Mouse (Mus musculus): ENCODE results near the gene Scgb1b10. TPM values are rescaled to one million over a fixed set of nuclear protein-coding genes. Genes with fewer than 3 reads are reported as not detected.
"Not testable (repeated sequence)": the region's sequence is repeated elsewhere in the genome, so short reads cannot be mapped to it uniquely, and the experiment has no call there.

Gene Scgb1b10
- not detected for total RNA-seq (2021)
- long read RNA-seq, experiment 1 = 0 reads
- long read RNA-seq, experiment 2 = 0 reads

- DNase-seq = not testable (repeated sequence)
These were observed at the start of gene Scgb1b10 for GRCm38 (mm10) chr7:32100553-32100952. TSS of gene Scgb1b10 (plus strand) at chr7:32100853.

Other genes with a start within 250 kb of the Scgb1b10 start
- gene Scgb2b11, start 110.3 kb downstream of the Scgb1b10 start, total RNA-seq (2021) = not detected
- gene Scgb1b11, start 122.0 kb downstream of the Scgb1b10 start, total RNA-seq (2021) = not detected
- gene Scgb2b12, start 226.4 kb downstream of the Scgb1b10 start, total RNA-seq (2021) = not detected
- gene Scgb1b12, start 233.3 kb downstream of the Scgb1b10 start, total RNA-seq (2021) = not detected